Mouse (Mus musculus) C2C12 (cell line): ENCODE results near the gene Gli2. TPM values are rescaled to one million over a fixed set of nuclear protein-coding genes. Genes with fewer than 3 reads are reported as not detected.

Experiments
- H3K27me3 ChIP-seq: one replicate; pipeline ENCODE4 v1.6.1; 2011; ENCODE audit not compliant: control insufficient read depth, insufficient read depth, insufficient read length
- H3K36me3 ChIP-seq: one replicate; pipeline ENCODE4 v1.6.1; 2011; ENCODE audit not compliant: control insufficient read depth, insufficient read depth
- H3K4me3 ChIP-seq: one replicate; pipeline ENCODE4 v1.5.1; 2011; ENCODE audit warnings: mild to moderate bottlenecking, control low read depth; ENCODE audit not compliant: poor library complexity, insufficient read depth, severe bottlenecking
- H3K79me2 ChIP-seq: one replicate; pipeline ENCODE4 v1.6.1; 2011; ENCODE audit not compliant: control insufficient read depth, insufficient read depth
- H3K79me3 ChIP-seq: one replicate; pipeline ENCODE4 v1.6.1; 2011; ENCODE audit warnings: low read depth, control low read depth
- H3ac ChIP-seq: one replicate; pipeline ENCODE3; 2011; ENCODE audit warnings: low read depth; ENCODE audit not compliant: control insufficient read depth, insufficient read length
- CEBPB ChIP-seq: IDR thresholded peaks from one replicate; pipeline ENCODE4 v1.6.1; 2011; ENCODE audit warnings: low read depth, mild to moderate bottlenecking, control low read depth, moderate library complexity
- CTCF ChIP-seq: IDR thresholded peaks from one replicate; pipeline ENCODE4 v1.5.1; 2011; ENCODE audit not compliant: control insufficient read depth, insufficient read depth, insufficient read length
- FOSL1 ChIP-seq: IDR thresholded peaks from one replicate; pipeline ENCODE4 v1.8.0; 2011; ENCODE audit warnings: mild to moderate bottlenecking, low read length; ENCODE audit not compliant: poor library complexity, insufficient read depth, severe bottlenecking
- MAX ChIP-seq: IDR thresholded peaks from one replicate; pipeline ENCODE4 v1.6.1; 2011; ENCODE audit warnings: mild to moderate bottlenecking, control low read depth
- MYOD1 ChIP-seq: IDR thresholded peaks from one replicate; pipeline ENCODE4 v1.6.1; 2011; ENCODE audit warnings: low read depth; ENCODE audit not compliant: control insufficient read depth, insufficient read length
- MYOG ChIP-seq: IDR thresholded peaks from one replicate; pipeline ENCODE4 v1.6.1; 2011; ENCODE audit not compliant: control insufficient read depth, insufficient read length; ENCODE audit errors: extremely low read depth
- USF1 ChIP-seq: IDR thresholded peaks from one replicate; pipeline ENCODE4 v1.6.1; 2011; ENCODE audit warnings: low read depth, mild to moderate bottlenecking, control low read depth, moderate library complexity
- polyA plus RNA-seq: library from polyadenylated mRNA; unstranded; fragments of >200 nt; fragmentation: generic; extraction: Trizol; gene quantifications from one replicate; pipeline ENCODE4 v1.2.1, GENCODE M21; 2012; ENCODE audit warnings: missing spikeins

The Gli2 gene
- polyA plus RNA-seq, 1 experiment, result 0.74 TPM

GRCm38 (mm10) chr1:119048988-119049387 lies 4.4 kb downstream of the Gli2 start:
- no peaks in the 10 kb centered on the region for H3K36me3 ChIP-seq
- H3K4me3 ChIP-seq, result no peak overlapping the region
- H3ac ChIP-seq, result no peak overlapping the region
- TF ChIP-seq CTCF (no peak), MAX (no peak), FOSL1 (no peak), MYOG (no peak)
- peaks cover under 1% of the 10 kb centered on the region for H3K27me3 ChIP-seq
- no peaks in the 10 kb centered on the region for H3K79me3 ChIP-seq
- H3K79me2 ChIP-seq, result no peaks in the 10 kb centered on the region

- TF ChIP-seq CTCF, result no peak
- H3K36me3 ChIP-seq, result no peaks in the 10 kb centered on the region
- H3K4me3 ChIP-seq, result no peak overlapping the region
- H3K79me2 ChIP-seq, result no peaks in the 10 kb centered on the region
- H3ac ChIP-seq, result no peak overlapping the region
- no peaks in the 10 kb centered on the region for H3K79me3 ChIP-seq
- H3K27me3 ChIP-seq, result no peaks in the 10 kb centered on the region
Measured at GRCm38 (mm10) chr1:119048547-119048946, 4.9 kb downstream of the Gli2 start.

GRCm38 (mm10) chr1:119047462-119048371 lies 5.7 kb downstream of the Gli2 start:
- Histone ChIP-seq H3K36me3 (no peaks in the 10 kb centered on the region), H3K79me2 (no peaks in the 10 kb centered on the region), H3K79me3 (no peaks in the 10 kb centered on the region), H3ac (peak overlapping the region; percentile 67), H3K27me3 (no peaks in the 10 kb centered on the region), H3K4me3 (no peak overlapping the region)
- TF ChIP-seq USF1 (no peak), MYOG (no peak), MYOD1 (no peak), FOSL1 (no peak), MAX (no peak), CEBPB (no peak), CTCF (no peak)

GRCm38 (mm10) chr1:119038436-119038835 lies 15.0 kb downstream of the Gli2 start:
- H3K27me3 ChIP-seq, result no peaks in the 10 kb centered on the region
- H3K36me3 ChIP-seq, result no peaks in the 10 kb centered on the region
- TF ChIP-seq MAX, result no peak
- no peak for TF ChIP-seq CEBPB
- TF ChIP-seq MYOD1, result no peak
- TF ChIP-seq MYOG, result no peak
- TF ChIP-seq USF1, result no peak
- H3K79me2 ChIP-seq, result no peaks in the 10 kb centered on the region
- H3ac ChIP-seq, result no peak overlapping the region
- H3K79me3 ChIP-seq, result no peaks in the 10 kb centered on the region
- no peak overlapping the region for H3K4me3 ChIP-seq

- H3K79me3 ChIP-seq, result no peaks in the 10 kb centered on the region
- TF ChIP-seq USF1 (no peak), MAX (no peak), MYOD1 (no peak), FOSL1 (no peak), CEBPB (no peak), CTCF (no peak), MYOG (no peak)
Measured at GRCm38 (mm10) chr1:119035931-119036330, 17.5 kb downstream of the Gli2 start.

GRCm38 (mm10) chr1:119035301-119035700 lies 18.1 kb downstream of the Gli2 start:
- Histone ChIP-seq H3K79me3 (no peaks in the 10 kb centered on the region), H3ac (no peak overlapping the region), H3K36me3 (no peaks in the 10 kb centered on the region), H3K27me3 (no peaks in the 10 kb centered on the region), H3K4me3 (no peak overlapping the region), H3K79me2 (no peaks in the 10 kb centered on the region)
- TF ChIP-seq CEBPB, result no peak

More at GRCm38 (mm10) chr1:119035931-119036330, 17.5 kb downstream of the Gli2 start:
- no peak overlapping the region for H3K4me3 ChIP-seq
- H3K27me3 ChIP-seq, result no peaks in the 10 kb centered on the region
- H3ac ChIP-seq, result no peak overlapping the region
- H3K79me2 ChIP-seq, result no peaks in the 10 kb centered on the region
- H3K36me3 ChIP-seq, result no peaks in the 10 kb centered on the region
